Mouse (Mus musculus) cerebellum, postnatal 36 days (tissue): ENCODE measurements around the gene Reps2.

ENCODE experiments used
- DNase-seq, 2 experiments: peaks; one replicate each; pipeline ENCODE4 v3.0.0; 2021 to 2022; ENCODE audit warnings: mixed read lengths in 2 of 2

The Reps2 gene

GRCm38 (mm10) chrX:162589173-162589805, 54.2 kb downstream of the Reps2 start:
- DNase-seq: peak; percentile 8 to 23

DNA sequence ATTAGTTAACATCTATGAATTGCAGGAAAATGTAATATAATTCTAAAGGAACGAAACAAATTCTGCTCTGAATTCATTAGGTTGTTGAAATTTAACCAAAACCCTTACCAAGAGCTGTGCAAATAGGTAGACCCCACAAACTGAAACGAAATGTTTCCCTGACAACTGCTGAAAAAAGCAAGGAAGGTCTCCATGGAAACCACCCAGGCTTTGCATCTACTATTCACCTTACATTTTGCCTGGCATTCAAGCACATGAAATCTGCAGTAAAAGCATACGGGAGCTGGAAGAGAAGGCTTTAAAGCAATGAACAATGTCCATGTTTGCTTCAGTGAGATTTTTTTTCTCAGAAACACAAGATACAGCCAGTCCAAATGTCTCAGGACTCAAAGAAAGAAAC, 59.1 kb downstream of the Reps2 start:
- DNase-seq: no peak

- DNase-seq: no peak
These were observed 62.9 kb downstream of the Reps2 start for GRCm38 (mm10) chrX:162580521-162580920.

- no peak for DNase-seq
These were observed 75.0 kb downstream of the Reps2 start for GRCm38 (mm10) chrX:162568439-162568838.

GRCm38 (mm10) chrX:162565501-162565900, 77.9 kb downstream of the Reps2 start:
- DNase-seq: no peak

DNA sequence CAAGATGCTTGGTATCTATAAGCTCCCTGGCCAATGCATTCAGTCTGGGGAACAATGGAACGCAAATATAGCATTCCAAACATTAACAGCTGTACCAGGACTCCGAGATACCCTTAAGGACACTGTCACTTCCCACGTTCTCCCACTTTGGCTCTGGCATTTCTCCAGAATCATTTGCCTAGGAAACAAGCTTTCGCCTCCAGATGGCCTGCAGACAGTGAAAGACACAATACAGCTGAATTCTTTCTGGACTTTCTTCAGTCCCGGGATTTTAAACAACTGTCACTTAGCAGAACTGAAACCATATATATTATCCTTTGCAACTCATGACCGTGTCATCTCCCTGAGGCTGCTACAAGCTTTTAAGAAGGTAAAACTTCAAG, 87.0 kb downstream of the Reps2 start:
- no peak for DNase-seq

- DNase-seq: no peak
These were observed 87.6 kb downstream of the Reps2 start for GRCm38 (mm10) chrX:162555729-162556458.

GRCm38 (mm10) chrX:162554513-162554912, 88.9 kb downstream of the Reps2 start:
- peak in 1 of 2 experiments; percentile 34 for DNase-seq

DNA sequence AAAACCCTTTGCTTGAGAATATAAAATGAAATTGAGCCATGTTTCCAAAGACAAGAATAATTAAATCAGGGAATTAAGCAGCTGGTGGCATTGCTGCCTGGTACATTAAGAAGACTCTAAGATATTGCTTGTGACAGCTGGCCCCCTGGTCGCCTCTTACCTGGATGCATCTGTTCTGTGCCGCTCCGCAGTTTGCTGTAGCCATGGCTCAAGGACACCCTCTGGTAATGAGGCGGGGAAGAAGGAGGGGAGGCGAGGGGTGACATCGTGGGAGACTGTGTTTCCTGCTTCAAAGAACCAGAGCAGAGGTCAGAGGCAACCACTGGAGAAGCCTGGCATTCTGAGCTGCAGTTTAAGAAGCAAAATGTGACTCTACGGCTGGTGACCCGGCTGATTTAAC, 91.1 kb downstream of the Reps2 start:
- DNase-seq: no peak

GRCm38 (mm10) chrX:162545037-162545436, 98.4 kb downstream of the Reps2 start:
- no peak for DNase-seq

DNA sequence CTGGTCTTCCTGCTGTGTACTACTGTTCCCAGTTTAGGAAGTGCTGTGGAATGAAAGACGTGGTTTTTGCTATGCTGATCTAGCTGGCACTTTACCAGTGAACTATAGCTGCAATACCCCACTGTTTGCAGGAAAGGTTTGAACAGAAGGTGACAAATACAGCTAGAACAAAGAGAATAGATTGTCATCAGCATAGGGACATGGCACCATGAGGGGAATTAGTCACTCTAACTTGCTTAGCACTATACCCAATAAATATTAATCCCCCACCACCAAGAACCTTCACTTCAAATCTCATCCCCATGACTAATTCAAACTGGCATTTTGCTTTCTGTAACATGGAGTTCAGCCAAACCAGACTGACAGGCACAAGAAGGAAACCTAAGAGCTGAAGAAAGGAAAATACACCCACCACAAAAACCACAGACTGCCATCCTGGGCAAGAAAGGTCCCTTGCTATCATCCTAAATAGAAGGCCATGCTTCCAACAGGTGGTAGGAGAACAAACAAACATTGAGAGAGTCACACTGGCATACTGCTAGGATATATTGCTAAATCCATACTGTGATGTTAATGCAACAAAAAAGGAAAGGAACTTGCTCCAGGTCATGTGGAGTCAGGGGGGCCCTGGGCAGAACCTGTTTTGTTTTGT, 100.7 kb downstream of the Reps2 start:
- no peak for DNase-seq

DNA sequence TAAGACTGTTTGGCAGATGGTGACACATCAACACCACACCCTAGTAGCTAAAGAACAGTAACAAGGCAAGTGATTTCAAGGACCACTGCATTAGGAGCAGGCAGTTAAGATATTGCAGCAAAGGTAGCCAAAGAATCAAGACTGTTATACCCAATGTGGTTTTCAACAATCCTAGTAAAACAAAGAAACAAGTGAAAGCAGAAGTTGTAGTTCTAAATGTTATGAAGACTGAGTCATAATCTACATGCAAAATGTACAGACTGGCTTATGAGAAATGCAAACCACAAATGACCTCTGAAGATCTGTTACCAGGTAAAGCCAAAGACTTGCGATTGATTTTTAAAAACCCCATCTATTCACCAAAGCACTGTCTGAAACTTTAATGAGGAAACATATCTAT, 101.5 kb downstream of the Reps2 start:
- no peak for DNase-seq

- DNase-seq: no peak
These were observed 112.4 kb downstream of the Reps2 start for GRCm38 (mm10) chrX:162531016-162531415.

GRCm38 (mm10) chrX:162527240-162527639, 116.2 kb downstream of the Reps2 start:
- DNase-seq: peak; percentile 62 to 69

DNA sequence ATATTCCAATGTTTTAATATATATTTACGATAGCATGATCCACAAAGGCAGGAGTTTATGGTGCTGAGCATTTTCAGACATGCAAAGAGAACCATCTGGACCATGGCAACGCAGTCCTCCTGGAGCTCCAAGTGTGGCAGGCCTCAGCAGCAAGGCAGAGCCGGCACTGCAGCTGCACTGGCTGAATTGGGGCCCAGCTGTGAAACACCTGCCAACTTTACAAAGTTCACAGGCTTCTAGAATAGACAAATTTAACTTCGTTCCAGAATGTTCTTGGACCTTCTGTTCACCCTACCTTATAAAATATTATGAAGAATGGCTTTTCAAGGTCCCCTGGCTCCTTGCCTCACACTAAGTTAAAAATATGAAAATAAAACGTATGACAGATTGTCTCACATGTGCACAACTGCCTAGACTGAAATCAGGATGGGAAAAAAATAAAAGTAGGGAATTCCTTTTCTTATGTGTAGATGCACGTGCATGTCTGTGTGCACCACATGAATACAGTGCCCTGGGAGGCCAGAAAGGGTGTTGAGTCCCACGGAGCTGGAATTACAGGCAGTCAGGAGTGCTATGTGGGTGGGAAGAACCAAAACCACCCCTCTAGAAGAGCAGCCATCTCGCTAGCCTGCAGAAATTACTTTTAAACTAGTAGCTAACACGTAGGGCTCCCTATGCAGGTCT, 121.5 kb downstream of the Reps2 start:
- DNase-seq: no peak

DNA sequence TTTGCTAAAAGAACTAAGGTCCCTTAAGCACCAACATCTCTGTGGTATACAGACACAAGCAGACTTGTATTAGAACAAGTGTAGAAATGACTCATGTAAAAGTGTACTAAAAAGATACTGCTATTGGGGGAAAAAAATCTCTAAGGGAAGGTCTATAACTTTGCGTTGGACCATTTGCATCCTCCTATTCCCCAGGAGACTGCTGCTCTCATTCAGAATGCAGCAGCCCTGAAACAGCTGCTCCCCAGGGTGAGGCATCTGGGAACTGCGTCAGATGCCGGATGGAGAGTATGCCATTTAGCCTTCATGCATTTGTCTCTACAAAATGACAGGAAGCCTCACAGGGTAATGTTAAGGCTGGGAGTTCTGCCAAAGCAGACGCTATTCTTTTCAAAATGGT, 122.3 kb downstream of the Reps2 start:
- no peak for DNase-seq

- DNase-seq: no peak
These were observed 123.1 kb downstream of the Reps2 start for GRCm38 (mm10) chrX:162520374-162520773.

DNA sequence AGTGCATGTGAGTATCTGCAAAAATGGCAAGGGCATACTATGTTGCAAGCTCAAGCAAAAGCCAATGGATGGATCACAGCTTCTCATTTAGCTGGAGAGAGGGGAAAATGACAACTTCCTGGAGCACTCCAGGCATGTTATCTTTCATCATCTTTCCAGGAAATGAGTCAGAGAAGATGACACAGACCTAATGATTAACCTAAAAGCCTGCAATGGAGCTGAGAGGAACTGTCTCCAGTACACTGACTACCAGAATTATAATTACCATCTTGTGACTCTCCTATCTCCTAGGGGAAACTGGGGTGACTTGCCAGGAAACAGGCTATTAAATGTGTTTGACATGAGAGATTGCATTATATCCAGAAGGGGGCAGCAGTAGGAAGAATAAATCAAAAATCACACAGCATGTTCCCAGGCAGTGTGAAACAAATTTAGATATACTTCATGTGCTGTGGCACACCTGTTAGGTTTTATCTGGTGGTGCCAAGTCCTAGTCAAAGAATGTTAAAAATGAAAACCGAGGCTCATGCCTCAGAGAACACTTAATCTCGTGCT, 132.9 kb downstream of the Reps2 start:
- DNase-seq: no peak

DNA sequence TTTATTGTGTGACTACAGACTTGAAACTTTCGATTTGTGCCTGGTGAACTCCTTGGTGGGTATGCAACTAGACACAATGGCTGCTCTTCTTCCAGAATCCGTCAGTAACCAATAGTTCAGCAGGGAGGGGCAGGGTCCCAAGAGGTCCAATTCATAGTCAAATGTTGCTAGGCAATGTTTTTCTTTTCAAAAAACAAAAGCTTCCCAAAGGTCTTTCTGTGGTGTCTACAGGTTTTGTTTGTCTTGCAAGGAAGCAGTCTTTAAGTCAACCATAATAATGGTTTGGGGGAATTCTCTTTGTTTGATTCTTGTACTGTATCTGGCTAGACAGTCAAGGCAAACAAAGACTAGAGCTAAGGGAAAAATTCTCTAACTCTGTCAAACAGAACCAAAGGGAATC, 138.3 kb downstream of the Reps2 start:
- no peak for DNase-seq

- no peak for DNase-seq
These were observed 140.0 kb downstream of the Reps2 start for GRCm38 (mm10) chrX:162503436-162503835.

GRCm38 (mm10) chrX:162500962-162501361, 142.5 kb downstream of the Reps2 start:
- DNase-seq: no peak

GRCm38 (mm10) chrX:162496485-162496884, 147.0 kb downstream of the Reps2 start:
- DNase-seq: no peak

DNA sequence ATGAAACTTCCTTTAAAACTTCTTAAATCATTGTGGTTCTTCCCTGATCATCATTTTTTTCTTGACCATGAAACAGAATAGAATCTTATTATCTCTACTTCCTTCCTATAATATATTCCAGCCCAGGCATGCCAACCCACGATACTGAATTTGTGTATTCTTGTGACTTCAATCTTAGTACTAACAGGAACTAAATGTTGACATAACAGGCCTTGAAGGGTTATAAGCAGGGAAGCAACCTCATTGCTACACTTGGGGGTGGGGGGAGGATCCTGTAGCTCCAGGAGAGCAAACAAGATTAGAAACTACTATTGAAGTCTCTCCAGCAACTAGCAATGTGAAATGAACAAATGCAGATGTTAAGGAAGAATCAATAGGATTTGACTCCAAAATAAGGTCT, 154.8 kb downstream of the Reps2 start:
- DNase-seq: no peak
